Mouse (Mus musculus) G1E (cell line): ENCODE data around the gene Zfp467.

Experiments
- CTCF ChIP-seq: IDR thresholded peaks from 2 replicates; pipeline ENCODE4 v1.5.1; 2012; ENCODE audit warnings: low read depth, low read length, inconsistent platforms, mixed read lengths
- GATA1 ChIP-seq: IDR thresholded peaks from 2 replicates; pipeline ENCODE4 v1.6.1; 2012; ENCODE audit warnings: borderline replicate concordance, low read length, inconsistent platforms, mixed read lengths
- GATA2 ChIP-seq: IDR thresholded peaks from 2 replicates; pipeline ENCODE4 v1.6.1; 2012; ENCODE audit warnings: low read depth, low read length, inconsistent platforms, borderline replicate concordance
- POLR2AphosphoS5 ChIP-seq: IDR thresholded peaks from 2 replicates; pipeline ENCODE4 v1.6.1; 2012; ENCODE audit warnings: low read depth, low read length, inconsistent platforms; ENCODE audit not compliant: insufficient replicate concordance
- TAL1 ChIP-seq: conservative IDR thresholded peaks from 2 replicates; pipeline ENCODE4 v1.6.1; 2012; ENCODE audit warnings: low read depth, low read length, inconsistent platforms, mixed read lengths

GRCm38 (mm10) chr6:48409726-48410343, 35.8 kb downstream of the Zfp467 start:
- TF ChIP-seq CTCF (no peak), GATA1 (no peak), TAL1 (no peak), POLR2AphosphoS5 (no peak), GATA2 (no peak)
